Mouse (Mus musculus) 3134 (cell line): Measurements from ENCODE around the gene Clec10a.

ENCODE experiments used
- DNase-seq: peaks from one replicate; pipeline ENCODE4 v3.0.0-alpha.2; 2011; ENCODE audit warnings: low spot score; ENCODE audit not compliant: insufficient read length; ENCODE audit errors: extremely low read depth

Gene Clec10a

GRCm38 (mm10) chr11:70179401-70179800, 23.4 kb downstream of the Clec10a start:
- DNase-seq: no peak

- DNase-seq: no peak
Observed at GRCm38 (mm10) chr11:70180496-70180895, 24.5 kb downstream of the Clec10a start.

GRCm38 (mm10) chr11:70185120-70185519, 29.1 kb downstream of the Clec10a start:
- no peak for DNase-seq

- DNase-seq: peak; percentile 92
Observed at GRCm38 (mm10) chr11:70189319-70190134, 33.5 kb downstream of the Clec10a start.

- peak; percentile 62 for DNase-seq
Observed at GRCm38 (mm10) chr11:70191188-70191587, 35.2 kb downstream of the Clec10a start.

- peak; percentile 57 for DNase-seq
Observed at GRCm38 (mm10) chr11:70192157-70192556, 36.2 kb downstream of the Clec10a start.

GRCm38 (mm10) chr11:70193354-70194285, 37.6 kb downstream of the Clec10a start:
- peak; percentile 64 for DNase-seq

- DNase-seq: peak; percentile 85
Observed at GRCm38 (mm10) chr11:70198332-70198731, 42.3 kb downstream of the Clec10a start.

- no peak for DNase-seq
Observed at GRCm38 (mm10) chr11:70199107-70199506, 43.1 kb downstream of the Clec10a start.

GRCm38 (mm10) chr11:70200036-70200608, 44.1 kb downstream of the Clec10a start:
- no peak for DNase-seq

GRCm38 (mm10) chr11:70201691-70202090, 45.7 kb downstream of the Clec10a start:
- DNase-seq: peak; percentile 57

- no peak for DNase-seq
Observed at GRCm38 (mm10) chr11:70206801-70207200, 50.8 kb downstream of the Clec10a start.

- DNase-seq: no peak
Observed at GRCm38 (mm10) chr11:70207283-70207682, 51.3 kb downstream of the Clec10a start.

- no peak for DNase-seq
Observed at GRCm38 (mm10) chr11:70208778-70209388, 52.9 kb downstream of the Clec10a start.

GRCm38 (mm10) chr11:70210681-70211080, 54.7 kb downstream of the Clec10a start:
- DNase-seq: peak; percentile 67

- no peak for DNase-seq
Observed at GRCm38 (mm10) chr11:70211972-70212371, 56.0 kb downstream of the Clec10a start.

GRCm38 (mm10) chr11:70212423-70212822, 56.4 kb downstream of the Clec10a start, which contains the start of gene Slc16a11:
Gene Slc16a11, plus strand, starts transcription at chr11:70212752.
- no peak for DNase-seq

GRCm38 (mm10) chr11:70212896-70213295, 56.9 kb downstream of the Clec10a start:
- DNase-seq: peak; percentile 65

GRCm38 (mm10) chr11:70213736-70214135, 57.7 kb downstream of the Clec10a start:
- DNase-seq: no peak

- DNase-seq: no peak
Observed at GRCm38 (mm10) chr11:70214191-70214855, 58.3 kb downstream of the Clec10a start.
